Mouse (Mus musculus): ENCODE data around the gene Exosc8. TPM values are rescaled to one million over a fixed set of nuclear protein-coding genes. Genes with fewer than 3 reads are reported as not detected.

The Exosc8 gene
- polyA plus RNA-seq, 1 experiment from 2014 or later = 191 TPM

DNA sequence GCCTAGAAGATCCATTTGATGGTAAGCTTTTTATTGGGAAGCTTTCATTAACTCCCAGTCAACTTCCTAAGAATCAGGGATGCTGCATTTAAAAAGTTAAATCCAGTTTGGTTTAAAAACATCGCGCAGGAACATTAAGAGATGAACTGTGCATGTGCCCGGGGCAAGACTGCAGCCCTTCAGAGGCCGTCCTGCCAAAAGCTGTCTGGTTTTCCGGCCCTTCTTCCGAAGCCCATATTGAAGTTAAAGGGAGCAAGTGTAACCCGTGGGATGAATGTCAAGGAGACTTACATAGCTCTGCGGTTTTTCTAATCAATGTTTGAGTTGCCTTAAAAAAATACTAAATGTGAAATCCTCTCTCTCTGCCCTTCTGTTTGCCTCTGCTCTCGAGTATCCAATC lies 24.0 kb upstream of the Exosc8 start:
- H3K27me3 ChIP-seq (replicated peaks; ENCODE audit: low read depth, poor library complexity, severe bottlenecking) = peaks cover 37% of the 10 kb centered on the region
- H3K4me1 ChIP-seq = peaks cover 32% of the 10 kb centered on the region
- H3K27ac ChIP-seq (replicated peaks) = no peak overlapping the region
- no peaks in the 10 kb centered on the region for H3K9me3 ChIP-seq
- DNase-seq (ENCODE audit: low spot score) = no peak
- no peaks in the 10 kb centered on the region for H3K36me3 ChIP-seq (replicated peaks)
- no peak overlapping the region for H3K4me3 ChIP-seq
- 77% methylated on average over 9 of the region's 9 CpGs for WGBS

DNA sequence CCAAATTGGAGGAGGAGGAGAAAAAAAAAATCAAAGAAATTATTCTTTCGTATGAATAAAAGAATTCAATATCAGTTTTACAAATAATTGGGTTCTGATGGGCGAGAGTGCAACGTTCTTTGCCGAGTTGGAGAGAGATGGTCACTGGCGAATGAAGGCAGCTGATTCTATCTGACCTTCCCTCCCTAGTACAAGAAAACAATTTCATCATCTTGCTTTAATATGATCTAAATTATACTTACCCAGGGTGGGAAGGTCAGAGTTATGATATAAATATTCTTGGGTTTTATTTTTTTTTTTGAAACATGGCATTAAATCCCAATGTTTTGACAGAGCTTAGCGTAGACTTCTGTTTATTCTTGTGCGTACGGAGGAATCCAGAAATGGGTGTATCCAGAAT lies 22.3 kb upstream of the Exosc8 start:
- Histone ChIP-seq H3K27ac (replicated peaks) (no peak overlapping the region), H3K4me1 (peaks cover 28% of the 10 kb centered on the region), H3K9me3 (no peaks in the 10 kb centered on the region), H3K36me3 (replicated peaks) (0 out of 2 replicates have a peak, but pooled peaks cover 1% of the 10 kb centered on the region), H3K27me3 (replicated peaks; ENCODE audit: low read depth, poor library complexity, severe bottlenecking) (peaks cover 43% of the 10 kb centered on the region), H3K4me3 (no peak overlapping the region)
- WGBS = 83% methylated on average over 8 of the region's 8 CpGs
- no peak for DNase-seq (ENCODE audit: low spot score)

GRCm38 (mm10) chr3:54756058-54756457 lies 20.9 kb upstream of the Exosc8 start:
- WGBS = 2% methylated on average over 11 of the region's 11 CpGs
- Histone ChIP-seq H3K4me3 (peak overlapping the region; percentile 80), H3K27me3 (replicated peaks; ENCODE audit: low read depth, poor library complexity, severe bottlenecking) (peaks cover 43% of the 10 kb centered on the region), H3K27ac (replicated peaks) (peak overlapping the region; percentile 85; the same call in 1 of the 2 replicates), H3K4me1 (peaks cover 26% of the 10 kb centered on the region), H3K36me3 (replicated peaks) (peaks cover 14% of the 10 kb centered on the region), H3K9me3 (no peaks in the 10 kb centered on the region)
- peak; percentile 61 for DNase-seq (ENCODE audit: low spot score)

- H3K4me1 ChIP-seq = peaks cover 22% of the 10 kb centered on the region
- H3K4me3 ChIP-seq = peak within 1 kb of the TSS; percentile 80
- peak; percentile 74 for DNase-seq (ENCODE audit: low spot score)
- 1% methylated on average over 66 of the region's 66 CpGs for WGBS
- peaks cover 43% of the 10 kb centered on the region for H3K27me3 ChIP-seq (replicated peaks; ENCODE audit: low read depth, poor library complexity, severe bottlenecking)
- H3K27ac ChIP-seq (replicated peaks) = peak within 1 kb of the TSS; percentile 85
- peaks cover 21% of the 10 kb centered on the region for H3K36me3 ChIP-seq (replicated peaks)
- no peaks in the 10 kb centered on the region for H3K9me3 ChIP-seq
These were observed 20.2 kb upstream of the Exosc8 start, which contains the start of gene Smad9 for GRCm38 (mm10) chr3:54755145-54756041. Gene Smad9, plus strand, starts transcription at chr3:54755582.

DNA sequence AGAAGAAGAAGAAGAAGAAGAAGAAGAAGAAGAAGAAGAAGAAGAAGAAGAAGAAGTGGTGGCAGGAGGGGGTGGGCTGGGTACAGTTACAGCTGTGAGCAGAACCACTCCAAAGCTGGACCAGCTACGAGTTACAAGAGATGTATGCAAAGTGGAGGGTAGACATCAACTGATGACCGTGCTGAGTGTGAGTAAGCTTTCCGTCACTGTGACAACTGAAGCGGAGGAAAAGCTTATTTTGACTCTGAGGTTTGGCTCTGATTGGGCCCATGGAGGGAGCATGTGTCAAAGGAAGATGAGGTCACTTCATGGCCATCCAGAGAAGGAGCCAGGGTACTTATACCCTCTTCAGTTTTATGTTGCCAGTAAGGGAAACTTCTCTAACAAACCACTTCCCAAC lies 18.2 kb upstream of the Exosc8 start:
- H3K4me1 ChIP-seq = peaks cover 22% of the 10 kb centered on the region
- no peak overlapping the region for H3K27ac ChIP-seq (replicated peaks)
- peaks cover 41% of the 10 kb centered on the region for H3K36me3 ChIP-seq (replicated peaks)
- H3K9me3 ChIP-seq = no peaks in the 10 kb centered on the region
- 86% methylated on average over 4 of the region's 4 CpGs for WGBS
- no peak overlapping the region for H3K4me3 ChIP-seq
- DNase-seq (ENCODE audit: low spot score) = no peak
- peaks cover 43% of the 10 kb centered on the region for H3K27me3 ChIP-seq (replicated peaks; ENCODE audit: low read depth, poor library complexity, severe bottlenecking)

DNA sequence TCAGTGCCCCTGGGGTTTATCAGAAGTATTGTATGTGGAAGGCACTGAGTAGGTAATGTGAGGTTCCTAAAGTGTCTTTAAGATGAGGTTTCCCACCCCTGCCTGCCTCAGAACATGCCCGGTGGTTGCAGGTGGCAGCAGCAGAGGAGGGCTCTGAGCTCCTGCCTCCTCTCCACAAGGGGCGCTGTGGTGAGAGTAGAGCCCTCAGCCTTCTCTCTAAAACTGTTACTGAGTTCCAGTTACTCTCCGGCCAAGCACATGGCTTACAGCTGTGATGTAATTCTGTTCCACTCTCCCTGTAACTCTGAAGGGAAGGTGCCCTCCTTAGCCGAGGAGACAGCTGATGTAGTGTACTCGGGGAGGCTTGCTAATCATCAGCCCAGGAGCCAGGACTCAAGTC lies 10.6 kb upstream of the Exosc8 start:
- Histone ChIP-seq H3K4me3 (no peak overlapping the region), H3K9me3 (no peaks in the 10 kb centered on the region), H3K4me1 (no peaks in the 10 kb centered on the region), H3K27me3 (replicated peaks; ENCODE audit: low read depth, poor library complexity, severe bottlenecking) (no peaks in the 10 kb centered on the region), H3K36me3 (replicated peaks) (peaks cover 99% of the 10 kb centered on the region), H3K27ac (replicated peaks) (no peak overlapping the region)
- DNase-seq (ENCODE audit: low spot score) = peak; percentile 43
- 63% methylated on average over 5 of the region's 5 CpGs for WGBS

DNA sequence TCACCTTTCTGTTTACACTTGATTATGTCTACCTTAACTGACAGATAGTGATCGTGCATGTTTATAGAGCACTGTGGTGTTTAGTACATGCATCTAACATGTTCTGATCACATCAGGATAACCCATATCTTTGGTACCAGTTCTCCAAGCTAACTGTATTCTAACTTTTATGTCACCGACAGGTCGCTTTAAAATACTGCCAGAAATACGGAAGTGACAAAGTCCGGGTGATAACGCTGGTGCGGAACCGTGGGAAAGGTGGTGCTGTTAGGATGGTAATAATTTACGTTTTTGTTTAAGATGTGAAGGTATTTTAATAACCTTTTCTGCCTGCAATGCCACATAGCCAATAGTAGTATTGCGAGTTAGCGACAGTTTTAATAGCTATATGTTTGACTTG lies 6.8 kb upstream of the Exosc8 start:
- 95% methylated on average over 11 of the region's 11 CpGs for WGBS
- Histone ChIP-seq H3K4me3 (no peak overlapping the region), H3K27ac (replicated peaks) (no peak overlapping the region)

GRCm38 (mm10) chr3:54737317-54737716 lies 2.1 kb upstream of the Exosc8 start:
- H3K9me3 ChIP-seq = no peaks in the 10 kb centered on the region
- no peaks in the 10 kb centered on the region for H3K27me3 ChIP-seq (replicated peaks; ENCODE audit: low read depth, poor library complexity, severe bottlenecking)
- WGBS = 94% methylated on average over 8 of the region's 8 CpGs
- H3K4me1 ChIP-seq = peaks cover 21% of the 10 kb centered on the region
- DNase-seq (ENCODE audit: low spot score) = no peak
- H3K36me3 ChIP-seq (replicated peaks) = peaks cover 60% of the 10 kb centered on the region
- no peak overlapping the region for H3K4me3 ChIP-seq
- no peak overlapping the region for H3K27ac ChIP-seq (replicated peaks)

More for the DNA sequence above, 6.8 kb upstream of the Exosc8 start:
- H3K9me3 ChIP-seq = no peaks in the 10 kb centered on the region
- DNase-seq (ENCODE audit: low spot score) = no peak
- no peaks in the 10 kb centered on the region for H3K27me3 ChIP-seq (replicated peaks; ENCODE audit: low read depth, poor library complexity, severe bottlenecking)
- peaks cover 95% of the 10 kb centered on the region for H3K36me3 ChIP-seq (replicated peaks)
- H3K4me1 ChIP-seq = no peaks in the 10 kb centered on the region

DNA sequence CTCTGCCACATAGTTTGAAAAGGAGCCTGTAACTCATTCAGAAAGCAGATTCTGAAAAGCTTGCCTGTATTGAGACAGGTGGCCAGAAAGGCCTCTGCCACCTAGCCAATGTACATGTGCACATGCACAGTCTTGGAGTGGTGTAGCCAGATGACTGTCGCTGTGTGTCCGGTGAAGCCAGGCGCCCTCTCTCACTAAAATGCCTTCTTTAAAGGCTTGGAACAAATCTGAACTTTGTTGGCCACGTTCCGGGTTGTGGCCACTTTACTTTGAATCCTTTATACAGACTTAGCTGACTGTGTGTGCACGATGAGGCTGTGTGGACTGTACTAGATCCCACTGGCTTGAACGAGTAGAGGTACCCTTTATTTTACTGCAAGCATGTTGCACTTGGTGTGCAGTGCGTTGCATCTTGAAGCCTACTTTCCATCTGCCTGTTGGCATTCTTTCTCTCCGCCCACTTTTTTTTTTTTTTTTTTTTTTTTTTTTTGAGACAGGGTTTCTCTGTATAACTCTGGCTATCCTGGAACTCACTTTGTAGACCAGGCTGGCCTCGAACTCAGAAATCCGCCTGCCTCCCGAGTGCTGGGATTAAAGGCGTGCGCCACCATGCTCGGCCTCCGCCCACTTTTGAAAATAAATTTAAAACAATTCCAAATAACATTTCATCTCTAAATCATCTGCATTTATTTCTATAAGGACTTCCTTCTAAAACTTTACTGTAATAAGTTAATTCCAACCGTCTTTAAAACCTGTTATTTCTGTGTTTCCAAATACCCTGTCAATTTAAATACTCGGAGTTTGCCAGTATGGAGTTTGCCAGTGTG lies 1.1 kb upstream of the Exosc8 start:
- Histone ChIP-seq H3K9me3 (no peaks in the 10 kb centered on the region), H3K27me3 (replicated peaks; ENCODE audit: low read depth, poor library complexity, severe bottlenecking) (no peaks in the 10 kb centered on the region), H3K36me3 (replicated peaks) (peaks cover 60% of the 10 kb centered on the region), H3K4me1 (peaks cover 21% of the 10 kb centered on the region), H3K4me3 (peak overlapping the region; percentile 89), H3K27ac (replicated peaks) (peak overlapping the region; percentile 98)
- WGBS = 60% methylated on average over 18 of the region's 18 CpGs
- DNase-seq (ENCODE audit: low spot score) = peak; percentile 42

DNA sequence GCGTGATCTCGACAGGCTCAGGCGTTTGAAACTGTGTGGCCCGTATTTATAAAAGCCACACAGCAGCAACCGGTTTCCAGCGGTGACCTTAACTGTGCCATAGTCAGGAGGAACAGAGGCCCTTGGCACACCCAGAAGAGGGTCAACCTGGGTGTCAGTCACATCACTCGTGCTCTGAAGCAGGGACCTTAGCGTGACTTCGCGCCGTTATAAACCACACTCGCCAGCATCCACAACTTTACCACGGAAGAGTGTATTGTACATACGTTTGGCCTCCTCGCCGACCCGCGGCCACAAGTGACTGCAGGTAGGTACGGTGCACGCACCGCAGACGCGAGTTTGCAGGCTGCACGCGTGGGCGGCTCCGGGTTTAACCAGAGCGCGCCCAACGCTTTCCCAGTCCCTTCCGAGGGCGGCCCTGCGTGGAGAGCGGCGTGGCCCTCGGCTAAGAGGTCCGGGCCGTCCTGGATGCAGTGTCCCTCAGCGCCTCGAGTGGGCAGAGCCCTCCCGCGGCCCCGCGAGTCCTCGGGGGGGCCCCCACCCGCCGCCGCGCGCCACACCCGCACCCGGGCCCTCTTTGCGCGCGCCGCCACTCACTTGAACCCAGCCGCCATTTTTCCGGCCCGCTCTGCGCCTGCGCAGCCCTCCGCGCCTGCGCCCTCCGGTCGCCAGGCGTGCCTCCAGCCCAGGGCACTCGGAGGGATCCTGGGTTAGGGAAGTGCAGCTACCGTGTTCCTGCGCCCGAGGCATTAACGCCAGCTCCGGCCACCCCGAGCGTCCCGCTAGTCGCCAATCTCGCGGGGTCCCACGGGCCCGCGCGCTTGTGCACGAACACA lies 564 bp downstream of the Exosc8 start:
- Histone ChIP-seq H3K36me3 (replicated peaks) (peaks cover 61% of the 10 kb centered on the region), H3K4me3 (peak overlapping the region; percentile 89), H3K9me3 (no peaks in the 10 kb centered on the region), H3K27ac (replicated peaks) (peak overlapping the region; percentile 98), H3K27me3 (replicated peaks; ENCODE audit: low read depth, poor library complexity, severe bottlenecking) (no peaks in the 10 kb centered on the region), H3K4me1 (peaks cover 21% of the 10 kb centered on the region)
- under 1% methylated on average over 84 of the region's 84 CpGs for WGBS
- DNase-seq (ENCODE audit: low spot score) = peak; percentile 94

GRCm38 (mm10) chr3:54732371-54732770 lies 2.8 kb downstream of the Exosc8 start:
- no peak for DNase-seq (ENCODE audit: low spot score)
- Histone ChIP-seq H3K27ac (replicated peaks) (no peak overlapping the region), H3K27me3 (replicated peaks; ENCODE audit: low read depth, poor library complexity, severe bottlenecking) (no peaks in the 10 kb centered on the region), H3K36me3 (replicated peaks) (peaks cover 61% of the 10 kb centered on the region), H3K9me3 (no peaks in the 10 kb centered on the region), H3K4me3 (no peak overlapping the region), H3K4me1 (peaks cover 21% of the 10 kb centered on the region)
- WGBS = 93% methylated on average over 4 of the region's 4 CpGs

GRCm38 (mm10) chr3:54731626-54732150 lies 3.5 kb downstream of the Exosc8 start:
- 83% methylated on average over 8 of the region's 8 CpGs for WGBS
- H3K4me3 ChIP-seq = no peak overlapping the region
- H3K27ac ChIP-seq (replicated peaks) = no peak overlapping the region
- H3K36me3 ChIP-seq (replicated peaks) = peaks cover 67% of the 10 kb centered on the region
- H3K4me1 ChIP-seq = peaks cover 21% of the 10 kb centered on the region
- DNase-seq (ENCODE audit: low spot score) = no peak
- H3K27me3 ChIP-seq (replicated peaks; ENCODE audit: low read depth, poor library complexity, severe bottlenecking) = no peaks in the 10 kb centered on the region
- H3K9me3 ChIP-seq = no peaks in the 10 kb centered on the region
